Mouse (Mus musculus) left cerebral cortex, postnatal 4 days (tissue): Measurements from ENCODE around the gene Gm3194. TPM values are rescaled to one million over a fixed set of nuclear protein-coding genes. Genes with fewer than 3 reads are reported as not detected.
"Not testable (repeated sequence)": the region's sequence is repeated elsewhere in the genome, so short reads cannot be mapped to it uniquely, and the experiment has no call there.

Experiments used
- DNase-seq: peaks from one replicate; pipeline ENCODE4 v3.0.0-alpha.2; 2022
- intact Hi-C: fragments of 180-260 bp; cut with DNase I; formaldehyde crosslinking; loops from one replicate; pipeline ENCODE4 v1.15.1; 2025
- total RNA-seq, 2 experiments: library from RNA; stranded (reverse); gene quantifications; 2 replicates each; pipeline ENCODE4 v1.2.3; 2021

The Gm3194 gene
- total RNA-seq = 10 to 100 TPM; 11.6 to 11.8 TPM

DNA sequence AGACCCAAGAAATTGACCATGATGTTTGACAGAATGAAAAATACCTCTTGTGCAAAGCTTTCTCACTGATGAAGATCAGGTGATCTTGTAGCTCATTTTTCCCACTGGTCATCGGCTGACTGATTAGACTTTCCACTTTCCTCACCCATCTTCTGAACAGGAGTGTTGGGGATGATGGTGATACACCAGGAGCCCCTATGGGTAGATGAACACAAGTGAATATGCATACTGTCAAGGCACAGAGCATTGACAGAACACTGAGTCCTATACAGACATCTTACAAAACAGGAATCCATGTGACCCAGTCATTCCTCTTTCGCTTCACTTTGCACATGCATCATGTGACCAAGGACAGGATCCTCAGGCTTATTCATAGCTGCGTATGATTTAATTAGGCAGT lies at the start of gene Gm3194:
Gene Gm3194 (minus strand): TSS at position 101 of the 400 bp plus-strand sequence.
- DNase-seq, intact Hi-C loops: not testable (repeated sequence)

GRCm38 (mm10) chr14:5501374-5501773 lies 46.1 kb upstream of the Gm3194 start, which contains the start of gene Gm3488:
Gene Gm3488, plus strand, starts transcription at chr14:5501674.
- DNase-seq, intact Hi-C loops: not testable (repeated sequence)

- DNase-seq = not testable (repeated sequence)
Observed at GRCm38 (mm10) chr14:5483907-5484306, 28.6 kb upstream of the Gm3194 start, which contains the start of gene Gm3187. Gene Gm3187, plus strand, starts transcription at chr14:5484207.

GRCm38 (mm10) chr14:5477730-5478129 lies 22.5 kb upstream of the Gm3194 start, which contains the start of gene Gm8246:
Gene Gm8246, minus strand, starts transcription at chr14:5477830.
- DNase-seq, intact Hi-C loops: not testable (repeated sequence)

More at GRCm38 (mm10) chr14:5483907-5484306, 28.6 kb upstream of the Gm3194 start, which contains the start of gene Gm3187:
- intact Hi-C loops = not testable (repeated sequence)

DNA sequence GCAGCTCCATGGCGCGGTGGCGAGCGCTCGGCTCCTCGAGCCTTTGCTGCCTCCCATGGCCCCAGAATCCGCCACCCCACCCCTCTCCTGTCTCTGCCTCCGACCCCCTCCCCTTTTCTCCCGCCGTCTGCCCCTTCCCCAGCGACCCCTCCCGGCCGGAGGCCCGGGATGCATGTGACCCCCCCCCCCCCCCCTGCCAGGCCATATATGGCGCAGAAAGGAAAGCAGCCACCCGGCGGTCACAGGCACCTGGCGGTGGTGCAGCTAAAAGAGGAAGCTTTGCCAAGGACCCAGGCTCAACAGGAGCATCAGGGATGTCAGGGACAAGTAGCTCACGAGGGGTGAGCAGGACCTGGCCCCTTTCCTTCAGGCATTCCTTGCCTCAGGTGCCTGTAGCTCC lies 5.2 kb upstream of the Gm3194 start:
- intact Hi-C loops, DNase-seq: not testable (repeated sequence)

- DNase-seq, intact Hi-C loops: not testable (repeated sequence)
Observed at GRCm38 (mm10) chr14:5388949-5389348, 66.3 kb downstream of the Gm3194 start, which contains the start of gene Gm3500. Gene Gm3500, minus strand, starts transcription at chr14:5389049.

Other genes starting within 250 kb of the Gm3194 start
- under 1 TPM in 1 of 2 experiments, not detected in 1; 0.38 TPM for gene Gm3526, start 194.9 kb downstream of the Gm3194 start, total RNA-seq
- under 1 TPM in 1 of 2 experiments, not detected in 1; 0.40 TPM for gene Gm3542, start 120.5 kb downstream of the Gm3194 start, total RNA-seq
- gene Gm3500, start 66.4 kb downstream of the Gm3194 start, total RNA-seq = under 1 TPM in 1 of 2 experiments, not detected in 1; 0.79 TPM
- not detected for gene Gm8246, start 22.4 kb upstream of the Gm3194 start, total RNA-seq
- not detected for gene Gm3187, start 28.7 kb upstream of the Gm3194 start, total RNA-seq
- 10 to 100 TPM; 12.9 to 13.2 TPM for gene Gm3488, start 46.2 kb upstream of the Gm3194 start, total RNA-seq
- not detected for gene Gm3532, start 83.0 kb upstream of the Gm3194 start, total RNA-seq
- 1 to 10 TPM in 1 of 2 experiments, not detected in 1; 1.7 TPM for gene Gm8265, start 177.6 kb upstream of the Gm3194 start, total RNA-seq
- gene Gm9603, start 232.0 kb upstream of the Gm3194 start, total RNA-seq = under 1 TPM in 1 of 2 experiments, not detected in 1; 0.40 TPM